Mouse (Mus musculus): ENCODE data around the gene Hoxa4. TPM values are rescaled to one million over a fixed set of nuclear protein-coding genes. Genes with fewer than 3 reads are reported as not detected.

The Hoxa4 gene
- polyA plus RNA-seq, 2 experiments, result 0.14 to 0.26 TPM

DNA sequence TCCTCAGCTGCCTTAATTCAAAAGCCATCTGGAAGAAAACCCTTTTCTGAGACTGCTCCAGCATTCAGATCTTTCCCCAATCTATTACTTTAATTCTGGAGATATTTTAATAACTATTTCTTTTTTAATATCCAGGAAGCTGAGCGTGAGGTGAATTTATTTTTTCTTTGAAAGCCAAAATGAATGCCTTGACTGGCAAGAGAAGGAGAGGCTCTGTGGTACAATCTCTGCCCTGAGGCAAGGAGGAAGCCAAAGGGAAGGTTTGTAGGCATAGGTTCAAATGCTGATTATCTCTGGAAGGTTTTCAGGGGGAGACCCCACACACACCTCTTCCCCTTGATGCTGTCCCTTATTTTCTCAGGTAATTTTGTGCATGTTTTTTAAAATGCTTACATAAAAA lies 24.4 kb downstream of the Hoxa4 start:
- TF ChIP-seq EP300 (IDR thresholded peaks at IDR 0.05; ENCODE audit: low read depth) (no peak), CTCF (IDR thresholded peaks at IDR 0.05; ENCODE audit: low read depth) (no peak)
- ATAC-seq (ENCODE audit: insufficient read depth) (no peak), DNase-seq (ENCODE audit: low read depth in 3 of 3, low spot score in 3 of 3) (no peak)
- H3K9me3 ChIP-seq (ENCODE audit: control insufficient read depth, low read length), result no peaks in the 10 kb centered on the region
- no peaks in the 10 kb centered on the region for H3K4me1 ChIP-seq (replicated peaks; ENCODE audit: control insufficient read depth in 2 of 2, insufficient read depth in 2 of 2, low read length in 1 of 2)
- H3K27ac ChIP-seq, result no peak overlapping the region
- peaks cover 98% of the 10 kb centered on the region for H3K27me3 ChIP-seq (ENCODE audit: control insufficient read depth, insufficient read depth, low read length)
- 29% methylated on average over 1 of the region's 1 CpGs for WGBS (ENCODE audit: insufficient replicate concordance)
- H3K36me3 ChIP-seq (replicated peaks; ENCODE audit: control insufficient read depth, insufficient read depth, low read depth), result no peaks in the 10 kb centered on the region
- H3K9ac ChIP-seq (replicated peaks), result no peak overlapping the region
- no peak overlapping the region for H3K4me2 ChIP-seq (ENCODE audit: low read depth)
- H3K4me3 ChIP-seq (ENCODE audit: insufficient read depth in 1 of 2, low read depth in 2 of 2, low read length in 2 of 2), result no peak overlapping the region

DNA sequence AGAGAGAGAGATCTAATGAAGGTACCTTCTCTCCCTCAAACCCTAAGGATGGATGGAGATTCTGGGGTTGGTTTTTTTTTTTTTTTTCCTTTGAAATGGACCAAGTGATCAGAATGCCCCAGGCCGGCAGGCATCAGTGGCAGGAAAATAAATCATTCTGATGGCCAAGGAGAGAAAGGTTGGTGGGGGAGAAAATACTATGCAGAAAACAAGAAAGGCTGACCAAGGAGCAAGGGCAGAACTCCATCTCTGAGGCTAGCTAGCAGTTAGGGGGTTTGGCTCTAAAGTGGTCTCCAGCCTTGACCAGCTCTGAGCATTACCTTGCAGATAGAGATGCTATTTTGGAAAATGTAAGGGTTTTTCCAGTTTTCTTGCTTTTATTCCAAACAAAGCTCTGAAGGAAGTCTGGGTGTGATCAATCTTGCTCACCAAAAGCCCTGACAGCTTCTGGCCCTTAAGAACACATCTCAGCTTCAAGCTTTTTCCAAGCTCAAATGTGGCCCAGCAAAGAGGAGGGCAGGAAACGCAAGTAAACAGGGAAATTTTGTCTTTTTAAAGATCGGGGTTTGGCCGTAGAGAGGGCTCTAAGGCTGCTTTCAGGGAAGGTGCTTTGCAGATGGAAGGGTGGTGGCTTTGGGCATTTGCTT lies 25.0 kb downstream of the Hoxa4 start:
- Histone ChIP-seq H3K4me1 (replicated peaks; ENCODE audit: control insufficient read depth in 2 of 2, insufficient read depth in 2 of 2, low read length in 1 of 2) (no peaks in the 10 kb centered on the region), H3K9me3 (ENCODE audit: control insufficient read depth, low read length) (no peaks in the 10 kb centered on the region), H3K9ac (replicated peaks) (no peak overlapping the region), H3K4me2 (ENCODE audit: low read depth) (no peak overlapping the region), H3K36me3 (replicated peaks; ENCODE audit: control insufficient read depth, insufficient read depth, low read depth) (no peaks in the 10 kb centered on the region), H3K27me3 (ENCODE audit: control insufficient read depth, insufficient read depth, low read length) (peaks cover 98% of the 10 kb centered on the region), H3K27ac (no peak overlapping the region), H3K4me3 (ENCODE audit: insufficient read depth in 1 of 2, low read depth in 2 of 2, low read length in 2 of 2) (no peak overlapping the region)
- WGBS (ENCODE audit: insufficient replicate concordance), result 13% methylated on average over 4 of the region's 4 CpGs
- no peak for TF ChIP-seq CTCF (IDR thresholded peaks at IDR 0.05; ENCODE audit: low read depth)
- no peak for TF ChIP-seq EP300 (IDR thresholded peaks at IDR 0.05; ENCODE audit: low read depth)
- no peak for DNase-seq (ENCODE audit: low read depth in 3 of 3, low spot score in 3 of 3)
- ATAC-seq (ENCODE audit: insufficient read depth), result no peak

DNA sequence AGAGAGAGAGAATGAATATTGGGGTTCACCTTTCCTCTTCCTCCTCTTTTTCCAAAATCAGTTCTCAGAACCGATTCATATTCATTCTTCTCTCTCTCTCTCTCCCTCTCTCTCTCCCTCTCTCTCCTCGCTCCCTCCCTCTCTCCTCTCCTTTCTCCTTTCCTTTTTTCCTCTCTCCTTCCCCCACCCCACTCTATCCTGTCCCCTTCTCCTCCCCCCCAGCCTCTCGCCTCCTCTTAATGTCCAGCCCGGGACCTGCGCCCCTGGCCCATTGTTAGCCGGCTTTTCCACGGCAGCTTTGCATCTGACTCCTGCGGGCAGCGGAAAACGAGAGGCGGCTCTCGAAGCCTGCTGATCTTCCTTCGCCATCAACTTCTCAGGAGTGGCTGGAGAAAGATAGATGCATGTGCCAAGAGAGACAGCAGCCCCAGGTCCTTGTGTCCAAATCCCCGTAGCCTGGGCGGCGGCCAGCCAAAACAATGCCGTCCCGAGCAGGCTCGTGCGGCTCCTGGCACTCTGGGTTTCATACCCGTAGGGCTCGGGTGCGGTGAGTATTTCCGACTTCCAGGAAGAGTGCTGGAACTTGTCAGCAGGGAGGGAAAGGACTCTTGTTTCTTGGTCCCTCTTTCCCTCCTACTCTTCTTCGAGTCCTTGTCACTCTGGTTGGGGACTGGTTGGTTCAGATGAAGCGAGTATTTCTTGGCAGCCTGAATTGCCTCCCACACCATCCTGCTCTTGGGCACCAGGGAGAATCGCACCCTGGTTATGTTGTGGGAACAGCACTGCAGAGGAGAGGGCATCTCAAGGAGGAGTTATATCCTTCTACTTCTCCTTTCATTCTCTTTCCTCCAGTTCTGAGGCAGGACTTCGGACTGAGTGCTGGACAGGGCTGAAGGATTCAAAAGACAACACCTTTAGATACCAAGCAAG lies 25.8 kb downstream of the Hoxa4 start:
- TF ChIP-seq CTCF (IDR thresholded peaks at IDR 0.05; ENCODE audit: low read depth), result no peak
- no peak for TF ChIP-seq EP300 (IDR thresholded peaks at IDR 0.05; ENCODE audit: low read depth)
- 4% methylated on average over 28 of the region's 28 CpGs for WGBS (ENCODE audit: insufficient replicate concordance)
- Histone ChIP-seq H3K27me3 (ENCODE audit: control insufficient read depth, insufficient read depth, low read length) (peaks cover 97% of the 10 kb centered on the region), H3K4me1 (replicated peaks; ENCODE audit: control insufficient read depth in 2 of 2, insufficient read depth in 2 of 2, low read length in 1 of 2) (no peaks in the 10 kb centered on the region), H3K9me3 (ENCODE audit: control insufficient read depth, low read length) (no peaks in the 10 kb centered on the region), H3K9ac (replicated peaks) (no peak overlapping the region), H3K36me3 (replicated peaks; ENCODE audit: control insufficient read depth, insufficient read depth, low read depth) (no peaks in the 10 kb centered on the region), H3K4me3 (ENCODE audit: insufficient read depth in 1 of 2, low read depth in 2 of 2, low read length in 2 of 2) (no peak overlapping the region), H3K4me2 (ENCODE audit: low read depth) (0 out of 2 replicates have a peak overlapping the region, but pooled peaks have one; percentile 24), H3K27ac (no peak overlapping the region)
- no peak for DNase-seq (ENCODE audit: low read depth in 3 of 3, low spot score in 3 of 3)
- no peak for ATAC-seq (ENCODE audit: insufficient read depth)

DNA sequence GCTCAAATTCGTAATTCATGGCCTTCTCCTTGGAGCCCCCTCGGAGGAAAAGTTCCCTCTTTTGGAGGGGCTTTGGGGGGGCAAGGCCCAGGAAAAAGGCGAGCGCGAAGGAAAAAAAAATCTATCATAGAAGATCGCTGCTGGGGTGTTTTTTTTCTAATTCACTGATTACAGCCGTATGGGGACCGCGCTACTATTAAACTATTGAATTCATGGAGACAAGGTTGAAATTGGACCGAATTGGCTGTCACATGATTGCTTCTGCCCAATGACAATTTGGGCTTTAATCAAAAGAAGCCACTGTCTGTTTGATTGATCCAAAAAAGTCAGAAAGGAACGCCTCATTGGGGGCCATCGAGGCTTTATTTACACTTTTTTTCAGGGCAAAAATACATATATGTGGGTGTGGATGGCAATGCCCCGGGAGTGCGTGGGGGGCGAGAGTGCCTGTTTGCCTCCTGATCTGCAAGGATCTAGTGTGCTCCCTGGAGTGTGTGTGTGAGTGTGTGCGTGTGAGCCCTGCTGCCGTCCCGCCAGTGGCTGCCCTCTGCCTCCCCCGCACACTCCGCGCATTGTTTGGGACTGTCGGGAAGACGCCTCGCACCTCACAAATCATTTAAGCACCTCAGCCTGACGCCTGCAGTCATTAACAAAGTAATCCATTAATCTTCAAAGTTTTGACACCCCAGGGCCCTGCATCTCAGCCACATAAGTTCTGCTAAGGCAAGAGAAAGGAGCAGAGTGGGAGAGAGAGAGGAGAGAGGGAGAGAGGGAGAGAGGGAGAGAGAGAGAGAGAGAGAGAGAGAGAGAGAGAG lies 26.7 kb downstream of the Hoxa4 start, which contains the start of gene Hoxa2:
Gene Hoxa2 (minus strand): TSS at position 206 of the 815 bp plus-strand sequence.
- H3K9ac ChIP-seq (replicated peaks), result no peak within 1 kb of the TSS
- H3K27ac ChIP-seq, result no peak within 1 kb of the TSS
- DNase-seq (ENCODE audit: low read depth in 3 of 3, low spot score in 3 of 3) (no peak), ATAC-seq (ENCODE audit: insufficient read depth) (no peak)
- 1% methylated on average over 25 of the region's 25 CpGs for WGBS (ENCODE audit: insufficient replicate concordance)
- TF ChIP-seq CTCF (IDR thresholded peaks at IDR 0.05; ENCODE audit: low read depth) (no peak), EP300 (IDR thresholded peaks at IDR 0.05; ENCODE audit: low read depth) (no peak)
- peak within 1 kb of the TSS; percentile 33 for H3K4me2 ChIP-seq (ENCODE audit: low read depth)
- H3K27me3 ChIP-seq (ENCODE audit: control insufficient read depth, insufficient read depth, low read length), result peaks cover 97% of the 10 kb centered on the region
- H3K9me3 ChIP-seq (ENCODE audit: control insufficient read depth, low read length), result no peaks in the 10 kb centered on the region
- H3K4me3 ChIP-seq (ENCODE audit: insufficient read depth in 1 of 2, low read depth in 2 of 2, low read length in 2 of 2), result peak within 1 kb of the TSS; percentile 0 to 21; a peak in 2 of 4 replicates
- no peaks in the 10 kb centered on the region; a peak in 1 of 4 replicates for H3K4me1 ChIP-seq (replicated peaks; ENCODE audit: control insufficient read depth in 2 of 2, insufficient read depth in 2 of 2, low read length in 1 of 2)
- no peaks in the 10 kb centered on the region for H3K36me3 ChIP-seq (replicated peaks; ENCODE audit: control insufficient read depth, insufficient read depth, low read depth)
